Mouse (Mus musculus) olfactory bulb, adult 2 months (tissue): ENCODE results near the gene Zfp710.

ENCODE experiments used
- CTCF ChIP-seq: fragments of 200-500 bp; IDR thresholded peaks from 2 replicates; pipeline ENCODE4 v1.5.1; 2012; ENCODE audit warnings: low read depth, mild to moderate bottlenecking, low read length, moderate library complexity; ENCODE audit not compliant: insufficient read depth
- POLR2A ChIP-seq: fragments of 200-500 bp; IDR thresholded peaks from 2 replicates; pipeline ENCODE4 v1.6.1; 2012; ENCODE audit warnings: mild to moderate bottlenecking, low read depth, low read length, moderate library complexity; ENCODE audit not compliant: insufficient read depth

DNA sequence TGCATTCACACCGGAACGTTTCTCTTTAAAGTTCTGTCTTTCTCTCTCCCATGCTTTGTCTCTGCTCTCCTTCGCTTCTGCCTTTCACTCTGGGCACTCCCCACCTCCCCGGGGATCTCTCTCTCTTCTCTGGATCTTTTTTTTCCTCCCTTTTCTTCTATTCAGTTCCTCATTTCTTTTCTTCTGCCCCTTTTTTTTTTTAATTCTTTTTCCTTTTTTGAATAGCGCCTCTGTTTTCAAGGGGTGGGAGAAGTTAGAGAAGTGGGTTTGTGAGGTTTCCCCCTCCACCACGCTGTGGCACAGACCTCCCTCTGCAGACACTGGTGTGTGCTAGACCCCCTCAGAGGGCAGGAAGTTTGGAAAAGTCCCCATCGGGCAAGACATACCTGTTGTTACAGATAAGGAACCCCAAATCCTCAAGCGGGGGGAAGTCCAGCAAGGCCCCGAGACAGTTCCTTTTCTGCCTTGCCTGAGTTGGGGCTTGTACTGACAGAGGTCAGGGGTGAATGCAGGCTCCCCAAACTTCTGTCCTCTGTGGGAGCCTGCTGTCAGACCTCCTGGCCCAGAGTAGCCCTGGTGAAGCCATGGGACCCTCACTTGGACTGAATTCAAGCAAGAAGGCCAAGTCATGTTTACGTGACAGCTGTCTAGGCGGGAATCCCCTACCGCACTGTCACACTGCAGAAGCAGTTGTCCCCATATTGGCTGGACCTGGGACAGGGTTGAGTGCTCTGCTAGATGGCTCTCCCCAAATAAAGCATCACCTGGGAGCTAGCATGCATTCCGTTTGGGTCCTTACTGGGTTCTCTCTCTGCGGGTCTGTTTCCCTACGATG lies 39.5 kb downstream of the Zfp710 start:
- TF ChIP-seq POLR2A (no peak), CTCF (no peak)
